Mouse (Mus musculus): ENCODE data around the gene Ypel3.

Ypel3 gene

DNA sequence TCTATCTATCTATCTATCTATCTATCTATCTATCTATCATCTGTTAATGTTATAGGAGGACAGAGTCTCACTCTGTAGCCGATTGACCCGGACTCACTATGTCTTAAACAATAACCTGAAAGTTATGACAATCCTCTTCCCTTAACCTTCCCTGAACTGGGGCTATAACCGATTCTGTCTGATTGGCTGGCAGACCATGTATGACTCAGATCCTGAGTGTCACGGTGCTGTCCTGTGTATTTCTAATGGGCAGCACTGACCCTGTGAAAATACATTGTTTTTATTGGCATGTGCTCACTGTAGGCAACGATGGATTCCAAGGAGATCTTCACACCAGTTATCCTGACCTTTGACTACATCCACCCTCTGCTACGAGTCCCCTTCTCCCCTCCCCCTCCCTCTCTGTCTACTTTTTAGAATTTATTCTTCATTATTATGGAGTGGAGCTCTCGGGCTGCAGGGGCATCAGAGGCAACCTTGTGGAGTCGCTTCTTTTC lies 39.0 kb downstream of the Ypel3 start:
- no peak for DNase-seq (ENCODE audit: low spot score)

DNA sequence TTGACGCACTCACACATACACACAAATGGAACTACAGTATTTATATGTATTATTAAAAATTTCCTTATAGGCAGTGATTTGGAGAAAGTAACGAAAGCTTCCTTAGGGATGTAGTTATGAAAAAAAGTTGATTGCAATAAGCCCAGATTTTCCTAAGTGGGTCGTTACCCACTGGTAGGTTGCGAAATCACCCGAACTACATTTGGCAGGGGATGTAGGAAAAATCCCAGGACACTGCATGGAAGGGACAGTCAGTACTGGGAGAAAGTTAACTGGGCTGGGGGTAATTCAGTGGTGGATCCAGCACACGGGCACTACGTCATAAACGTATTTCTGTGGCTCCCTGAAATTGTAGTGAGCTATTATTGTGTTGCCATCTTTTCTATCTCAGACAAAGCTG lies 39.7 kb downstream of the Ypel3 start:
- no peak for DNase-seq (ENCODE audit: low spot score)

DNA sequence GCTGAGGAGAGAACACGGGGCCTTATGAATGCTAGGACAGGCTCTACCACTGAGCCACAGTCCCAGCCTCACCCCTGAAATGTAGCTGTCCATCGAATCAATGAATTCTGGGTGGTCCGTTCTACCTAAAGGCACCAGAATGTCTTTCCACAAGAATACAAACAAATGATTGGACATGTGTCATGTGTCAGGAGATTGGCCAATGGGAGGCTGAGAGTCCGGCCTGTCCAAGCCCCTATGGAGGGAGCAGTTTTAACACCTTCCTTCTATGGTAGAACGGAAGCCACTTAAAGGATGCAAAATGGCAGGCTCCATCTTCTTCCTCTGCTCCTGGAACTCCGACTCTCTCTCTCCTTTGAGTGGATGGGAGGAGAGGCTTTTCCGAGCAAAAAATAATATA lies 40.8 kb downstream of the Ypel3 start:
- no peak for DNase-seq (ENCODE audit: low spot score)

DNA sequence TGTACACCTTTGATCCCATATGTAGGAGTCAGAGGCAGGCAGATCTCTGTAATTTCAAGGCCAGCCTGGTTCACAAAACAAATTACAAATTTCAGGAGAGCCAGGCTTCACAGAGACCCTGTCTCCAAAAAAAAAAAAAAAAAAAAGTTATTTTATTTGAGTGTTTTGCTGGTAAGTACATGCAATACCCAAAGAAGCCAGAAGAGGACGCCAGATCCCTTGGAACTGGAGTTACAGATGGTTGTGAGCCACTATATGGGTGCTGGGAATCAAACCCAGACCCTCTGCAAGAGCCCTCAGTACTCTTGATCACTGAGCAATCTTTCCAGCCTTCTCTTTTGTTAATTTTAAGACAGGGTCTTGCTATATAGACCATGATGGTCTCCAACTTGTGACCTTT lies 42.1 kb downstream of the Ypel3 start:
- no peak for DNase-seq (ENCODE audit: low spot score)

DNA sequence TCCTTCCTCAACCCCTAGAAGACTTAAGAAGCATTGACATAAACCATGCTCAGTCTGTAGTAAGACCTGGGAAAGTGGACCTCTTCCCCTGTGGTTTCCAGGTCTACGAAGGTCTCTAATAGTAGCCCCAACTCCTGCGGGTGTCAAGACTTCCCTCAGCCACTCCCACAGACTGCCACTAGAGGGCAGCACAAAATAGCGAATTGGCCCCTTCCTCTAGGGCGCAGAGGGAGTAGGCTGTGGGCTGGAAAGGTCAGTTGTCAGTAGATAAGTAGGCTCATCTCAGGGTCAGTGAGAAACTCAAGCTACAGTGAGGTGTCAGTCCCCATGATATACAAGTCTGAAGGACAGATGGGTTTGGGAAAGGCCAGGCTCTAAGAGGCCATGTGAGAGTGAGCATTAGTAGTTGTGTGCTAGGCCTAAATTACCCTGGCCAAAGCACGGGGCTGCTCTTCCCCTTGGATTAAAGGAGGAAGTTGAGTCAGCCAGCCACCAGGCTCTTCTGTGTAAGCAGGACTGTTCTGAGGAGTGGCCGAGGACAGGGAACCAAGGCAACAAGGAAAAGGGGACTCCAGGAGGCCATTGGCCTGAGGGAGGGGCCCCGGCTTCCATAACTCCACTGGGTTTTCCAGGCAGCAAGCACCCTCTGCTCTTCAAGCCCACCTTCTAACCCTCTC lies 45.2 kb downstream of the Ypel3 start:
- no peak for DNase-seq (ENCODE audit: low spot score)

DNA sequence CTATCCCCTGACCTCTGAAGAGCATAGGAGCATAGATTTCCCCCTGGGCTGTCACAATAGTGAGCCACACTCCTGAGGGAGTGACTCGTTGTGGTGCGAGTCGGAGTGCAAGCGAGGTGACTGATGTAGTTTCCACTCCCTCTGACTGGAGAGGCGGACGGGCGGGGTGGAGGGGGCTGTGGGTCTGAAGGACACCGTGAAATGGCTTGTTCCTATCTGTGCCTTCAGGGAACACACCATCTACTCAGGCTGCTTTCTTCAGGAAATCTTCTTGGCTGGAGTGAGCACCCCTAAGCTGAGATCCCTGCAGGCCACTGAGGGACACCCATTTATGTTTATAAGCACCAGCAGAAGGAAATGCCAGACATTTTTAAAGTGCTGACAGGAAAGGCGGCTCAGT lies 46.0 kb downstream of the Ypel3 start:
- DNase-seq (ENCODE audit: low spot score), result no peak

DNA sequence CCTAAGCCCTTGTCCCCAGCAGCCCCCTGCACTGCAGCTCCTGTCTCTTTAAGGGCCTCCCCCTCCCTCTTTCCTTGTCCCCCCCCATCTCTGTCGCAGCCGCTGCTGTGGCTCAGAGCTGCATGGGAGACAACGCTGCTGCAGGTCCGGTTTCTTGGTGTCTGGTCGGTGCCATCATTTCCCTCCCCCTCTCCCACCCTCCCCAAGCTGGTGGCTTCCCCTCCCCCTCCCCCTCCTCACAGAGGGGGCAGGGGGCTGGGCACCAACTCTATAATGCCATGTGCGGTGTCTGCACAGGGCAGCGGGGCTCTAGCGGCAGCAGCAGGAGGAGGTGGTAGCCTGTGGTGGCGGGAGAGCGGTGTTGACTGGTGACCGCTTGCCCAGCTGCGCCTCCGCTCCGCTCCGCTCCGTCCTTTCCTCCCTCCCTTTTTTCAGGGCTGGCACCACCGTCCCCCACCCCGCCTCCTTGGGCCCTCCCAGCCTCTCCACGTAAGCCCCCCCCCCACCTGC lies 46.5 kb downstream of the Ypel3 start:
- DNase-seq (ENCODE audit: low spot score), result no peak

DNA sequence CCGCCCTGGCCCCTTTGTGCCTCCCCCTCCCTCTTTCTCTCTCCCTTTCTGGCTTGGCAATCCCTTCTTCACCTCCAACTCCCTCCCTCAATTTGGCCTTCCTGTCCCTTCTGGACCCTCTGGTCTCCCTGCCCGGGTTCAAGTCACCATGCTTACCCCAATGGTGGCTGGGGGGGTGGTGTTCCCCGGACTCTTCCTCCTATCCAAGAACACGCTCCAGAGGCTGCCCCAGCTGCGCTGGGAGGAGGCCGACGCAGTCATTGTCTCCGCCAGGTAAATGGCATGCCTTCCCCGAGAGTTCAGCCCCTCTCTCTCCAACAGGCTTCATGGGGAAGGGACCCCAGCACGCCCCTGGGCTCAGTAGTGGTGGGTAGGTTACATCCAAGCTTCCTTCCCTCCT lies 47.2 kb downstream of the Ypel3 start:
- no peak for DNase-seq (ENCODE audit: low spot score)

DNA sequence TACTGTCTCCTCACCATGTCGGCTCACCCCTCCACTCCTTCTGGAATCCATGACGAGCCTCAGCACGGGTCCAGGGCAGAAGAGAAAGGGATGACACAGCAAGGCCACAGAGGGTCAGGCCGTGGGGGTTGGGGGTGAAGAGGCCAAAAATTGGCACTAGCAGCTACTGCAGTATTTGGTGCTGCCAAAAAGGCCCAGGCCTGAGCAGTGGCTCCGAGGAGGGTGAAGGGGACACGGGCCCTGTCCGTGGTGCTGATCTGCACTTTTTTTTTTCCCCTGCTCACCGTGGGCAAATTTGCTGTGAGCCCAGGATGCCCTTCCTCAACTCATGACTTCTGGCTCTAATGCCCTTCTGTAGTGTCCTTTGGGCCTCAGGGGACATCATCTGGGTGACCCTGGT lies 48.6 kb downstream of the Ypel3 start:
- DNase-seq (ENCODE audit: low spot score), result no peak

DNA sequence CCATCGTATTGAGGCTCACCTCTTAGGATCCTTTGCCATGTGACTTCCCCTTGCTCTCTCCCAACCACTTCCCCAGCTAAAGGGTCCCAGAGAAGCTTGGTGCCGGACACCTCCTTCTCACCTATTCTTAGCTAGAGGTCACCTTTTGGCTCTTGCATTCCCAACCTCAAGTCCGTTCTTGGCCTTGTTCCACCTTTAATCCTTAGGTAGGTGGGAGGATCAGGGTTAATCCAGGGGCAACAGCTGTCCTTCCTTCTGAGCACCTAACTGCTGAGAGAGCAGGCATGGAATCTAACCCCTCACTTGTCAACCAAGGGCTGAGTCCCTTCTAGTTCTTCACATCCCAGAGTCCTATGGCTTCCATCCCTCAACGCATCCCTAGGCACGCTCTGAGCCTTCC lies 49.2 kb downstream of the Ypel3 start:
- DNase-seq (ENCODE audit: low spot score), result no peak

Data from urinary bladder, postnatal 10 days (tissue).